ENCODE assay signal across 14 mouse cellular contexts in genomic region chr17:12268538-12268937, GRCm38 (mm10). TPM values are rescaled to one million over a fixed set of nuclear protein-coding genes. Genes with fewer than 3 reads are reported as not detected.
DNase-seq lines count a peak whose midpoint lies in the region; ATAC-seq and TF ChIP-seq lines count a peak whose summit lies in the region.
"Had no signal": no experiment of that assay in that cellular context is flagged by ENCODE, and none has a peak within 500 bp of the region (broad histone marks: within the 10 kb centered on the region; RNA-seq: fewer than 3 reads in every experiment).

No protein-coding gene starts in this region.

- no peaks in the 10 kb centered on the region for H3K9me3 ChIP-seq in kidney, embryonic 16.5 days (ENCODE audit: low read length)
- no peaks in the 10 kb centered on the region for H3K9me3 ChIP-seq in CH12.LX (replicated peaks; ENCODE audit: low read length)
- H3K9me3 ChIP-seq: embryonic facial prominence, embryonic 13.5 days; limb, embryonic 13.5 days had no signal

- no peak overlapping the region for H3K4me3 ChIP-seq in kidney, embryonic 16.5 days (ENCODE audit: low read length)
- H3K4me3 ChIP-seq in CH12.LX (replicated peaks in 1 of 3; ENCODE audit: low read depth in 2 of 3, low read length in 2 of 3, poor library complexity in 1 of 3), result no peak overlapping the region
- H3K4me3 ChIP-seq: embryonic facial prominence, embryonic 13.5 days; limb, embryonic 13.5 days had no signal

- peaks cover 26% of the 10 kb centered on the region for H3K36me3 ChIP-seq in kidney, embryonic 16.5 days (ENCODE audit: insufficient read depth, low read length)
- peaks cover 21 to 69% of the 10 kb centered on the region in 2 experiments for H3K36me3 ChIP-seq in CH12.LX (replicated peaks in 1 of 2; ENCODE audit: control insufficient read depth in 1 of 2, insufficient read depth in 1 of 2, low read length in 1 of 2)

- 59% methylated on average over 10 of the region's 10 CpGs for WGBS in kidney, embryonic 16.5 days

- no peak for TF ChIP-seq CTCF in CH12.LX (conservative IDR thresholded peaks at IDR 0.05 in 1 of 2, IDR thresholded peaks at IDR 0.05 in 1 of 2; ENCODE audit: low read depth in 2 of 2, low read length in 2 of 2)

- no peaks in the 10 kb centered on the region for H3K79me2 ChIP-seq in CH12.LX (replicated peaks; ENCODE audit: control insufficient read depth, extremely low read depth, insufficient read depth, poor library complexity, severe bottlenecking)

- TF ChIP-seq EP300 in CH12.LX (IDR thresholded peaks at IDR 0.05; ENCODE audit: low read length), result no peak

- H3K27me3 ChIP-seq in kidney, embryonic 16.5 days (ENCODE audit: insufficient read depth, low read length), result no peaks in the 10 kb centered on the region
- no peaks in the 10 kb centered on the region for H3K27me3 ChIP-seq in CH12.LX (replicated peaks)
- H3K27me3 ChIP-seq: embryonic facial prominence, embryonic 13.5 days; limb, embryonic 13.5 days had no signal

- peak; percentile 23 to 24 for DNase-seq in heart, adult 18-20 months
- DNase-seq in heart, postnatal 4 days, result no peak
- no peak for DNase-seq in kidney, postnatal 25 days
- DNase-seq in A20 (ENCODE audit: low read depth, low spot score) (peak; percentile 86), CH12.LX (ENCODE audit: extremely low read depth) (no peak)
- DNase-seq in right cerebral cortex, postnatal 4 days, result no peak
- DNase-seq: adrenal gland, adult 8-10 months; cerebellum, postnatal 25 days; kidney, adult 9 months; layer of hippocampus, postnatal 36 days; lung, adult 2 months had no signal

- TF ChIP-seq POLR2A in CH12.LX (IDR thresholded peaks at IDR 0.05; ENCODE audit: low read depth, low read length), result no peak

- TF ChIP-seq RAD21 in CH12.LX (IDR thresholded peaks at IDR 0.05; ENCODE audit: low read depth, low read length), result no peak

- peak; percentile 46; the same call in 1 of the 2 replicates for ATAC-seq in kidney, embryonic 16.5 days (ENCODE audit: low FRiP score, low TSS enrichment)

- no peak overlapping the region for H3K4me2 ChIP-seq in kidney, embryonic 16.5 days (replicated peaks; ENCODE audit: low read depth, low read length)
- no peak overlapping the region for H3K4me2 ChIP-seq in CH12.LX (ENCODE audit: insufficient read depth, low read depth, poor library complexity, severe bottlenecking)
- H3K4me2 ChIP-seq: embryonic facial prominence, embryonic 13.5 days; limb, embryonic 13.5 days had no signal

- in situ Hi-C loops in CH12.LX (cut with MboI; ENCODE audit: low pct_ligation_motif_present, low pct_unique_long_range_greater_than_20kb, low sequenced_read_pairs), result no loop called here

- dilution Hi-C loops in CH12.LX (cut with MboI; ENCODE audit: extremely low pct_ligation_motif_present, extremely low pct_unique_long_range_greater_than_20kb, low sequenced_read_pairs), result no loop called here

- no peak overlapping the region for H3K9ac ChIP-seq in kidney, embryonic 16.5 days (replicated peaks; ENCODE audit: low read length)
- H3K9ac ChIP-seq in CH12.LX (ENCODE audit: insufficient read depth, low read depth), result no peak overlapping the region
- H3K9ac ChIP-seq: embryonic facial prominence, embryonic 13.5 days; limb, embryonic 13.5 days had no signal

- peaks cover 46% of the 10 kb centered on the region for H3K4me1 ChIP-seq in kidney, embryonic 16.5 days (ENCODE audit: insufficient read depth, low read length)
- H3K4me1 ChIP-seq in CH12.LX (ENCODE audit: control insufficient read depth in 1 of 2, insufficient read depth in 2 of 2), result peaks cover 20 to 43% of the 10 kb centered on the region in 2 experiments

- peak overlapping the region; percentile 13; the same call in 1 of the 2 replicates for H3K27ac ChIP-seq in kidney, embryonic 16.5 days (ENCODE audit: low read length)
- no peak overlapping the region; the same call in 1 of the 2 replicates for H3K27ac ChIP-seq in CH12.LX (ENCODE audit: insufficient read depth, low read depth)
- H3K27ac ChIP-seq: embryonic facial prominence, embryonic 13.5 days; limb, embryonic 13.5 days had no signal

TF ChIP-seq in CH12.LX, 34 proteins besides CTCF, POLR2A, EP300 and RAD21:
- TF ChIP-seq TCF12 (IDR thresholded peaks at IDR 0.05; ENCODE audit: low read depth, low read length), result peak; percentile 67; the same call in 1 of the 2 replicates
- TF ChIP-seq USF1 (IDR thresholded peaks at IDR 0.05; ENCODE audit: low read depth, low read length), result no peak

RNA-seq across cellular contexts. Expression of gene Map3k4, which starts 50.1 kb away (rescaled TPM):
- total RNA-seq in heart, adult 18-20 months (2021), result 10 to 100 TPM; 44.7 to 49.8 TPM
- 10 to 100 TPM; 34.4 to 41.5 TPM for total RNA-seq in heart, postnatal 4 days (2021)
- polyA plus RNA-seq in kidney, embryonic 16.5 days (2015; fragmentation: Nextera tagmentation; extraction: Ambion mirVana), result 36.0 and 38.8 TPM in 2 replicates
- total RNA-seq in CH12.LX (2012; rRNA removed) (21.7 and 22.6 TPM in 2 replicates), CH12.LX (2014; rRNA removed) (12.7 and 14.8 TPM in 2 replicates)
- polyA plus RNA-seq in CH12.LX (2012; ENCODE audit: insufficient read length, low read depth), result 16.8 and 20.9 TPM in 2 replicates

Comparison
In these comparisons a context has a peak if more than half of its experiments do, and no peak if none do; other contexts are left out.
1. DNase-seq: peak in heart, adult 18-20 months (2 of 2) and A20 (single experiment); none in heart, postnatal 4 days (single experiment), kidney, postnatal 25 days (0 of 2), CH12.LX (single experiment) and right cerebral cortex, postnatal 4 days (single experiment).